Mouse (Mus musculus): ENCODE data around the gene Rpl32. TPM values are rescaled to one million over a fixed set of nuclear protein-coding genes. Genes with fewer than 3 reads are reported as not detected.
A peak's percentile ranks its signal among the peaks of the same experiment; 100 is the strongest.

Rpl32 gene
- polyA plus RNA-seq, 1 experiment, result 5,589 TPM

- Histone ChIP-seq H3K79me2 (ENCODE audit: control insufficient read depth, insufficient read depth) (peaks cover 43% of the 10 kb centered on the region), H3K79me3 (ENCODE audit: low read depth) (peaks cover 35% of the 10 kb centered on the region), H3K36me3 (ENCODE audit: control insufficient read depth, insufficient read depth) (peaks cover 38% of the 10 kb centered on the region), H3K27me3 (ENCODE audit: control insufficient read depth, insufficient read depth, insufficient read length) (no peaks in the 10 kb centered on the region), H3K4me3 (ENCODE audit: insufficient read depth, poor library complexity, severe bottlenecking) (peak overlapping the region; percentile 99), H3ac (ENCODE audit: control insufficient read depth, insufficient read length, low read depth) (peak overlapping the region; percentile 99)
- TF ChIP-seq MYOD1 (IDR thresholded peaks at IDR 0.05; ENCODE audit: control insufficient read depth, insufficient read length, low read depth) (no peak), MYOG (IDR thresholded peaks at IDR 0.05; ENCODE audit: control insufficient read depth, extremely low read depth, insufficient read length) (no peak), CTCF (IDR thresholded peaks at IDR 0.05; ENCODE audit: control insufficient read depth, insufficient read depth, insufficient read length) (no peak), CEBPB (IDR thresholded peaks at IDR 0.05; ENCODE audit: low read depth) (no peak), USF1 (IDR thresholded peaks at IDR 0.05; ENCODE audit: low read depth) (no peak), MAX (IDR thresholded peaks at IDR 0.05) (no peak), FOSL1 (IDR thresholded peaks at IDR 0.05; ENCODE audit: insufficient read depth, low read length, poor library complexity, severe bottlenecking) (no peak)
Observed at GRCm38 (mm10) chr6:115808196-115808487, 405 bp downstream of the Rpl32 start.

GRCm38 (mm10) chr6:115807464-115808195 lies 917 bp downstream of the Rpl32 start:
- H3K79me2 ChIP-seq (ENCODE audit: control insufficient read depth, insufficient read depth), result peaks cover 43% of the 10 kb centered on the region
- peaks cover 44% of the 10 kb centered on the region for H3K36me3 ChIP-seq (ENCODE audit: control insufficient read depth, insufficient read depth)
- TF ChIP-seq MAX (IDR thresholded peaks at IDR 0.05) (no peak), CEBPB (IDR thresholded peaks at IDR 0.05; ENCODE audit: low read depth) (no peak), CTCF (IDR thresholded peaks at IDR 0.05; ENCODE audit: control insufficient read depth, insufficient read depth, insufficient read length) (no peak), USF1 (IDR thresholded peaks at IDR 0.05; ENCODE audit: low read depth) (no peak)

GRCm38 (mm10) chr6:115804432-115805192 lies 3.9 kb downstream of the Rpl32 start:
- H3K79me3 ChIP-seq (ENCODE audit: low read depth), result peaks cover 35% of the 10 kb centered on the region
- no peak overlapping the region for H3K4me3 ChIP-seq (ENCODE audit: insufficient read depth, poor library complexity, severe bottlenecking)
- H3K27me3 ChIP-seq (ENCODE audit: control insufficient read depth, insufficient read depth, insufficient read length), result no peaks in the 10 kb centered on the region
- peaks cover 57% of the 10 kb centered on the region for H3K36me3 ChIP-seq (ENCODE audit: control insufficient read depth, insufficient read depth)
- no peak for TF ChIP-seq MAX (IDR thresholded peaks at IDR 0.05)
- TF ChIP-seq USF1 (IDR thresholded peaks at IDR 0.05; ENCODE audit: low read depth), result no peak
- TF ChIP-seq CTCF (IDR thresholded peaks at IDR 0.05; ENCODE audit: control insufficient read depth, insufficient read depth, insufficient read length), result no peak
- no peak for TF ChIP-seq CEBPB (IDR thresholded peaks at IDR 0.05; ENCODE audit: low read depth)
- no peak for TF ChIP-seq MYOG (IDR thresholded peaks at IDR 0.05; ENCODE audit: control insufficient read depth, extremely low read depth, insufficient read length)
- TF ChIP-seq MYOD1 (IDR thresholded peaks at IDR 0.05; ENCODE audit: control insufficient read depth, insufficient read length, low read depth), result no peak
- no peak for TF ChIP-seq FOSL1 (IDR thresholded peaks at IDR 0.05; ENCODE audit: insufficient read depth, low read length, poor library complexity, severe bottlenecking)
- peaks cover 43% of the 10 kb centered on the region for H3K79me2 ChIP-seq (ENCODE audit: control insufficient read depth, insufficient read depth)
- H3ac ChIP-seq (ENCODE audit: control insufficient read depth, insufficient read length, low read depth), result no peak overlapping the region

More at GRCm38 (mm10) chr6:115807464-115808195, 917 bp downstream of the Rpl32 start:
- H3K79me3 ChIP-seq (ENCODE audit: low read depth), result peaks cover 35% of the 10 kb centered on the region
- H3K27me3 ChIP-seq (ENCODE audit: control insufficient read depth, insufficient read depth, insufficient read length), result no peaks in the 10 kb centered on the region
- peak overlapping the region; percentile 99 for H3K4me3 ChIP-seq (ENCODE audit: insufficient read depth, poor library complexity, severe bottlenecking)
- H3ac ChIP-seq (ENCODE audit: control insufficient read depth, insufficient read length, low read depth), result peak overlapping the region; percentile 99

- TF ChIP-seq FOSL1 (IDR thresholded peaks at IDR 0.05; ENCODE audit: insufficient read depth, low read length, poor library complexity, severe bottlenecking) (no peak), CTCF (IDR thresholded peaks at IDR 0.05; ENCODE audit: control insufficient read depth, insufficient read depth, insufficient read length) (peak; percentile 15)
- Histone ChIP-seq H3K27me3 (ENCODE audit: control insufficient read depth, insufficient read depth, insufficient read length) (no peaks in the 10 kb centered on the region), H3K36me3 (ENCODE audit: control insufficient read depth, insufficient read depth) (peaks cover 62% of the 10 kb centered on the region), H3ac (ENCODE audit: control insufficient read depth, insufficient read length, low read depth) (no peak overlapping the region), H3K79me2 (ENCODE audit: control insufficient read depth, insufficient read depth) (peaks cover 43% of the 10 kb centered on the region), H3K79me3 (ENCODE audit: low read depth) (peaks cover 35% of the 10 kb centered on the region), H3K4me3 (ENCODE audit: insufficient read depth, poor library complexity, severe bottlenecking) (no peak overlapping the region)
Observed at GRCm38 (mm10) chr6:115803541-115804382, 4.8 kb downstream of the Rpl32 start.

GRCm38 (mm10) chr6:115801811-115802210 lies 6.7 kb downstream of the Rpl32 start:
- no peak for TF ChIP-seq CEBPB (IDR thresholded peaks at IDR 0.05; ENCODE audit: low read depth)
- TF ChIP-seq MAX (IDR thresholded peaks at IDR 0.05), result no peak
- no peak for TF ChIP-seq FOSL1 (IDR thresholded peaks at IDR 0.05; ENCODE audit: insufficient read depth, low read length, poor library complexity, severe bottlenecking)
- no peak for TF ChIP-seq MYOG (IDR thresholded peaks at IDR 0.05; ENCODE audit: control insufficient read depth, extremely low read depth, insufficient read length)
- no peak for TF ChIP-seq MYOD1 (IDR thresholded peaks at IDR 0.05; ENCODE audit: control insufficient read depth, insufficient read length, low read depth)
- no peak for TF ChIP-seq USF1 (IDR thresholded peaks at IDR 0.05; ENCODE audit: low read depth)
- TF ChIP-seq CTCF (IDR thresholded peaks at IDR 0.05; ENCODE audit: control insufficient read depth, insufficient read depth, insufficient read length), result no peak
- peaks cover 52% of the 10 kb centered on the region for H3K36me3 ChIP-seq (ENCODE audit: control insufficient read depth, insufficient read depth)
- peaks cover 24% of the 10 kb centered on the region for H3K79me2 ChIP-seq (ENCODE audit: control insufficient read depth, insufficient read depth)
- no peak overlapping the region for H3ac ChIP-seq (ENCODE audit: control insufficient read depth, insufficient read length, low read depth)
- H3K27me3 ChIP-seq (ENCODE audit: control insufficient read depth, insufficient read depth, insufficient read length), result no peaks in the 10 kb centered on the region
- H3K79me3 ChIP-seq (ENCODE audit: low read depth), result peaks cover 19% of the 10 kb centered on the region
- no peak overlapping the region for H3K4me3 ChIP-seq (ENCODE audit: insufficient read depth, poor library complexity, severe bottlenecking)
